Mouse (Mus musculus) heart, embryonic 15.5 days (tissue): ENCODE measurements at regions not wholly inside any gene's neighbourhood (a gene's known extent, or its start where the extent isn't known, plus 50 kb on each side); places are given as distances from the start of the nearest gene placed in this dataset.
"Not testable (repeated sequence)": the region's sequence is repeated elsewhere in the genome, so short reads cannot be mapped to it uniquely, and the experiment has no call there.

Source experiments
- ATAC-seq: fragments of 200-750 bp; cut with Nextera tagmentation; replicated peaks from 2 replicates; pipeline ENCODE4 v1.8.0; 2017; ENCODE audit warnings: low read depth, moderate TSS enrichment; ENCODE audit not compliant: insufficient number of reproducible peaks, insufficient read depth, low FRiP score
- H3K27ac ChIP-seq: fragments of 300-500 bp; sonication (generic); 2 replicates; pipeline ENCODE4 v1.5.1; 2015; ENCODE audit warnings: mild to moderate bottlenecking, inconsistent platforms
- H3K27me3 ChIP-seq: fragments of 300-500 bp; sonication (generic); 2 replicates; pipeline ENCODE4 v1.6.1; 2015; ENCODE audit warnings: inconsistent platforms
- H3K36me3 ChIP-seq: fragments of 300-500 bp; sonication (generic); 2 replicates; pipeline ENCODE4 v1.6.1; 2015; ENCODE audit warnings: mild to moderate bottlenecking, inconsistent platforms
- H3K4me1 ChIP-seq: fragments of 300-500 bp; sonication (generic); replicated peaks from 2 replicates; pipeline ENCODE4 v1.6.1; 2015; ENCODE audit warnings: inconsistent platforms
- H3K4me2 ChIP-seq: fragments of 300-500 bp; sonication (generic); 2 replicates; pipeline ENCODE4 v1.6.1; 2015; ENCODE audit warnings: inconsistent platforms, mild to moderate bottlenecking, moderate library complexity
- H3K4me3 ChIP-seq: fragments of 300-500 bp; sonication (generic); 2 replicates; pipeline ENCODE4 v1.5.1; 2015; ENCODE audit warnings: mild to moderate bottlenecking, inconsistent platforms
- H3K9ac ChIP-seq: fragments of 300-500 bp; sonication (generic); 2 replicates; pipeline ENCODE4 v1.6.1; 2015; ENCODE audit warnings: mild to moderate bottlenecking, inconsistent platforms
- H3K9me3 ChIP-seq: fragments of 300-500 bp; sonication (generic); replicated peaks from 2 replicates; pipeline ENCODE4 v1.6.1; 2016; ENCODE audit warnings: inconsistent platforms
- WGBS: fragments of 180-500 bp; shearing (Covaris S2); methylation state at CpG from one replicate; pipeline ENCODE4 v1.1.7; 2015; ENCODE audit warnings: mixed read lengths; 5-methylcytosine and 5-hydroxymethylcytosine counted together

DNA sequence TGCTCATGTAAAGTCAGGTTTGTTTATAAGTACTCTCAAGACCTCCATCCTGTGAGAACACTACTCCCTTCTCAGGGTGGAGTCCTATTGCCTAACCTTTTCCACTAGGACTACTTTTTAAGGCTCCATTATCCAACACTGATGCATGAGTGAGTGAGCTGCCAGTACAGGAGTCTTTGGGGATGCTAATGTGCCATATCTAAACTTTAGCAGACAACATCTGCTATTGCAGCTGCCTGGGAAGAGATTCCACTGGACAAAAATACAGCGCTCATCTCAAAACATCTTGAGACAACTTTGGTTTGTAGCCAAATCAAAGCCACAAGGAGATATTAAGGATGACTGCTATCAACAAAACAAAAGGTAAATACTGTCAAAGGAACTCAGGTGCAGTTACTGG, 52.3 kb upstream of the Gm10985 start:
- Histone ChIP-seq H3K9me3 (no peaks in the 10 kb centered on the region), H3K4me1 (no peaks in the 10 kb centered on the region), H3K9ac (no peak overlapping the region), H3K27ac (no peak overlapping the region), H3K27me3 (no peaks in the 10 kb centered on the region), H3K4me3 (no peak overlapping the region), H3K4me2 (no peak overlapping the region), H3K36me3 (no peaks in the 10 kb centered on the region)
- no peak for ATAC-seq
- WGBS, result 85% methylated on average over 1 of the region's 1 CpGs

DNA sequence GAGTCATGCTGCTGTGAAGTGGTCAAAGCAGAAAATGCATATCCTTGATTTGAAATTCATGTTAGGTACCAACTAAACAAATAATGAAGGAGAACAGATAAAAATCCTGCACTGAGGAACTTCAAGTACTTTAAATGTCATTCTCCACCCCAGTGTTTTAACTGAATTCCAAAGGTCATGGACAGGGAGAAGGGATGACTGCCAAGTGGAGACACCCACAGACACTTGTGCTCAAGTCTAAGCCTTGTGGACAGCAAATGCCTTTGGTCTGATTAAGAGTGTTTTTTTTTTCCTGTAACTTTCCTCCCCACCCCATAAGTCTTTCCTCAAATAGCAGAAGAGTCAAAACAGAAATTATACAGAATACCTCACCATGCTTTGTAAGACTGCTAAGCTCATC, 55.2 kb upstream of the Gm10985 start:
- no peaks in the 10 kb centered on the region for H3K27me3 ChIP-seq
- no peak for ATAC-seq
- no peak overlapping the region for H3K4me2 ChIP-seq
- H3K4me1 ChIP-seq, result no peaks in the 10 kb centered on the region
- H3K9me3 ChIP-seq, result no peaks in the 10 kb centered on the region
- no peak overlapping the region for H3K9ac ChIP-seq
- H3K27ac ChIP-seq, result no peak overlapping the region
- no peak overlapping the region for H3K4me3 ChIP-seq
- H3K36me3 ChIP-seq, result no peaks in the 10 kb centered on the region

DNA sequence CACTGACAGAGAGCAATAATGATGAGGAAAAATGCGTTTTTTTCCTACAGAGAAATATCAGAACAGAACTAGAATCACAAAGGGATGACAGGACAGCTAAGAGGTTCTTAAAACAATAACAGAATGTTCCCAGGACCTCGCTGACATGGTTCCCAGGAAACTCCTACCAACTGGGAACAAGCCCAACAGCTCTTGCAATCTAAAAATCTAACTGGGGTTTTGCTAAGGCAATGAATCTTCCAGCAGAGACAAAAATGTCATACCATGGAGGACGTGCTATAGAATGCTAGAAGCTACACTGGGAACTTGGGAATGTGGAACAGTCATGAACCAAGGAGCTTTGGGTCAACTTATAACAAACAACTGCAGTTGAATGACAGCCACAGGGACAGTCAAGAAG, 59.7 kb upstream of the Gm10985 start:
- 62% methylated on average over 3 of the region's 3 CpGs for WGBS
- ATAC-seq, result no peak

GRCm38 (mm10) chr3:53776668-53777067, 68.2 kb upstream of the Gm10985 start:
- Histone ChIP-seq H3K27me3 (no peaks in the 10 kb centered on the region), H3K27ac (no peak overlapping the region), H3K4me2 (no peak overlapping the region), H3K4me1 (no peaks in the 10 kb centered on the region), H3K9ac (no peak overlapping the region), H3K9me3 (no peaks in the 10 kb centered on the region), H3K36me3 (no peaks in the 10 kb centered on the region), H3K4me3 (no peak overlapping the region)
- ATAC-seq, result no peak
- 88% methylated on average over 5 of the region's 5 CpGs for WGBS

More for the DNA sequence above, 59.7 kb upstream of the Gm10985 start:
- no peak overlapping the region for H3K4me2 ChIP-seq
- no peaks in the 10 kb centered on the region for H3K9me3 ChIP-seq
- H3K4me3 ChIP-seq, result no peak overlapping the region
- no peaks in the 10 kb centered on the region for H3K36me3 ChIP-seq
- H3K9ac ChIP-seq, result no peak overlapping the region
- no peak overlapping the region for H3K27ac ChIP-seq
- no peaks in the 10 kb centered on the region for H3K4me1 ChIP-seq
- H3K27me3 ChIP-seq, result no peaks in the 10 kb centered on the region

- no peaks in the 10 kb centered on the region for H3K27me3 ChIP-seq
- H3K4me3 ChIP-seq, result no peak overlapping the region
- no peak overlapping the region for H3K9ac ChIP-seq
- H3K27ac ChIP-seq, result no peak overlapping the region
- H3K9me3 ChIP-seq, result no peaks in the 10 kb centered on the region
- H3K4me1 ChIP-seq, result no peaks in the 10 kb centered on the region
- H3K36me3 ChIP-seq, result no peaks in the 10 kb centered on the region
- no peak overlapping the region for H3K4me2 ChIP-seq
- ATAC-seq, result no peak
Measured at GRCm38 (mm10) chr3:53767601-53768000, 77.3 kb upstream of the Gm10985 start.

GRCm38 (mm10) chr3:53763981-53764380, 80.9 kb upstream of the Gm10985 start:
- Histone ChIP-seq H3K9ac (no peak overlapping the region), H3K27me3 (no peaks in the 10 kb centered on the region), H3K4me2 (no peak overlapping the region), H3K4me1 (no peaks in the 10 kb centered on the region), H3K4me3 (no peak overlapping the region), H3K36me3 (no peaks in the 10 kb centered on the region), H3K9me3 (no peaks in the 10 kb centered on the region), H3K27ac (no peak overlapping the region)
- WGBS, result 81% methylated on average over 2 of the region's 2 CpGs
- no peak for ATAC-seq

GRCm38 (mm10) chr3:53761514-53762075, 83.3 kb upstream of the Gm10985 start:
- Histone ChIP-seq H3K4me3 (no peak overlapping the region), H3K27me3 (no peaks in the 10 kb centered on the region), H3K36me3 (no peaks in the 10 kb centered on the region), H3K4me2 (no peak overlapping the region), H3K27ac (no peak overlapping the region), H3K9ac (no peak overlapping the region), H3K4me1 (no peaks in the 10 kb centered on the region), H3K9me3 (no peaks in the 10 kb centered on the region)
- 69% methylated on average over 11 of the region's 11 CpGs for WGBS
- no peak for ATAC-seq

GRCm38 (mm10) chr3:53756115-53756853, 88.6 kb upstream of the Gm10985 start:
- H3K27me3 ChIP-seq, result no peaks in the 10 kb centered on the region
- no peaks in the 10 kb centered on the region for H3K4me1 ChIP-seq
- no peak overlapping the region for H3K27ac ChIP-seq
- 39% methylated on average over 10 of the region's 10 CpGs for WGBS
- ATAC-seq, result no peak
- no peak overlapping the region for H3K9ac ChIP-seq
- no peak overlapping the region for H3K4me3 ChIP-seq
- H3K4me2 ChIP-seq, result no peak overlapping the region
- no peaks in the 10 kb centered on the region for H3K9me3 ChIP-seq
- no peaks in the 10 kb centered on the region for H3K36me3 ChIP-seq

- WGBS, result 46% methylated on average over 4 of the region's 4 CpGs
- Histone ChIP-seq H3K9ac (no peak overlapping the region), H3K9me3 (no peaks in the 10 kb centered on the region), H3K36me3 (no peaks in the 10 kb centered on the region), H3K4me1 (peaks cover 10% of the 10 kb centered on the region), H3K4me2 (no peak overlapping the region), H3K4me3 (no peak overlapping the region), H3K27ac (no peak overlapping the region), H3K27me3 (no peaks in the 10 kb centered on the region)
- ATAC-seq, result no peak
Measured at GRCm38 (mm10) chr3:53737161-53737560, 80.0 kb upstream of the Frem2 start.

DNA sequence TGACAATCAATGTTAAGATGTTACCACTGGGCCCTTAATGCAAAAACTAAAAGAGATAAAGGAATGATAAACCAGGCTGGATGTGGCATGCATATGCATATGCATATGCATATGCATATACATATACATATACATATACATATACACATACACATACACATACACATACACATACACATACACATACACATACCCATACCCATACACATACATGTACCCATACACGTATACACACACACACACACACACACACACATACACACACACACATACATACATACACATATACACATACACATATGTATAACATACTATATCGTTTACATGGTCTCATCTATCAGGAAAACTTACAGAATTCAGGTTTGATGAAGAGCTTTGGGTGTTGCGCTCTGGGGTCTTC, 78.5 kb upstream of the Frem2 start:
- WGBS, result 86% methylated on average over 3 of the region's 3 CpGs

GRCm38 (mm10) chr3:53735147-53735546, 78.0 kb upstream of the Frem2 start:
- ATAC-seq, result no peak
- 25% methylated on average over 5 of the region's 5 CpGs for WGBS
- peaks cover 15% of the 10 kb centered on the region for H3K4me1 ChIP-seq

More for the DNA sequence above, 78.5 kb upstream of the Frem2 start:
- peaks cover 12% of the 10 kb centered on the region for H3K4me1 ChIP-seq
- not testable (repeated sequence) for H3K9me3 ChIP-seq, H3K36me3 ChIP-seq, H3K27ac ChIP-seq, H3K9ac ChIP-seq, H3K4me2 ChIP-seq, H3K27me3 ChIP-seq, ATAC-seq, H3K4me3 ChIP-seq

DNA sequence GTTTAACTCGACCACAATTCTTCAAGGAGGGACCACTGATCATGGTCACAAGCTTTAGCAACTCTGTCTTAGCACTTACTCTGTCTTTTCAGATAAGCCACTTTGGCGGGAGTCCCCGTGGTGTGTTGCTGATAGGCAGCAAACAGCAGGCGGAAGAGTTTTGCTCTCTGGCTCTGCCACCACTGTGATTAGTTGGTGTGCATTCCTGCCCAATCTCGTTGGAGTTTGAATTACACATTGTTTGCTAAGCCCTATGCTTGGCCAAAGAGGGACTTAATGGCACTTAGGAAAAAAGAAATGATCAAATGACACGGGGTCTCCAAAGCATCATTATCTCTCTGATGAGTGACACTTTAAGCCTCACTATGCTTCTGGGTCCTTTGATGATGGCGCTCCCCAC, 73.3 kb upstream of the Frem2 start:
- no peaks in the 10 kb centered on the region for H3K36me3 ChIP-seq
- WGBS, result 11% methylated on average over 7 of the region's 7 CpGs
- peak overlapping the region; percentile 22 for H3K4me3 ChIP-seq
- peak overlapping the region; percentile 46 for H3K4me2 ChIP-seq
- H3K27ac ChIP-seq, result peak overlapping the region; percentile 74
- ATAC-seq, result peak; percentile 47; the same call in 1 of the 2 replicates
- no peaks in the 10 kb centered on the region for H3K9me3 ChIP-seq
- 0 out of 2 replicates have a peak overlapping the region, but pooled peaks have one; percentile 17 for H3K9ac ChIP-seq
- peaks cover 16% of the 10 kb centered on the region for H3K4me1 ChIP-seq
- no peaks in the 10 kb centered on the region for H3K27me3 ChIP-seq

More at GRCm38 (mm10) chr3:53735147-53735546, 78.0 kb upstream of the Frem2 start:
- H3K4me3 ChIP-seq, result no peak overlapping the region
- H3K36me3 ChIP-seq, result no peaks in the 10 kb centered on the region
- no peak overlapping the region for H3K9ac ChIP-seq
- H3K4me2 ChIP-seq, result no peak overlapping the region
- H3K27me3 ChIP-seq, result no peaks in the 10 kb centered on the region
- no peak overlapping the region for H3K27ac ChIP-seq
- H3K9me3 ChIP-seq, result no peaks in the 10 kb centered on the region
